Mouse (Mus musculus) midbrain, embryonic 14.5 days (tissue): ENCODE results near the gene Rab2b. TPM values are rescaled to one million over a fixed set of nuclear protein-coding genes. Genes with fewer than 3 reads are reported as not detected.

Experiments used
- polyA plus RNA-seq: library from polyadenylated mRNA; unstranded; fragments of >200 nt; fragmentation: Nextera tagmentation; extraction: Ambion mirVana; gene quantifications from 2 replicates; pipeline ENCODE4 v1.2.1, GENCODE M21; 2014

Rab2b gene
- polyA plus RNA-seq, 1 experiment from 2014 or later = 65.7 TPM

Other genes starting within 250 kb of the Rab2b start
- gene Olfr221, start 237.1 kb downstream of the Rab2b start, polyA plus RNA-seq = not detected in 2 replicates
- 473 and 549 TPM in 2 replicates for gene Hnrnpc, start 175.5 kb downstream of the Rab2b start, polyA plus RNA-seq
- 39.5 and 57.3 TPM in 2 replicates for gene Rpgrip1, start 168.8 kb downstream of the Rab2b start, polyA plus RNA-seq
- gene Supt16, start 82.1 kb downstream of the Rab2b start, polyA plus RNA-seq = 58.7 and 74.9 TPM in 2 replicates
- gene Chd8, start 21.8 kb downstream of the Rab2b start, polyA plus RNA-seq = 47.5 and 53.4 TPM in 2 replicates
- 52.6 and 56.1 TPM in 2 replicates for gene Tox4, start 399 bp downstream of the Rab2b start, polyA plus RNA-seq
- gene Mettl3, start 25.6 kb upstream of the Rab2b start, polyA plus RNA-seq = 39.8 and 42.8 TPM in 2 replicates
- 40.1 and 55.6 TPM in 2 replicates for gene Sall2, start 49.2 kb upstream of the Rab2b start, polyA plus RNA-seq
- gene Olfr1513, start 76.9 kb upstream of the Rab2b start, polyA plus RNA-seq = not detected in 2 replicates
- not detected in 2 replicates for gene Olfr1512, start 99.6 kb upstream of the Rab2b start, polyA plus RNA-seq
- gene Olfr1511, start 117.8 kb upstream of the Rab2b start, polyA plus RNA-seq = 0.15 TPM in 1 of 2 replicates, not detected in the other
- gene Olfr1510, start 134.8 kb upstream of the Rab2b start, polyA plus RNA-seq = not detected in 2 replicates
- not detected in 2 replicates for gene Olfr1509, start 163.4 kb upstream of the Rab2b start, polyA plus RNA-seq
- gene Olfr1508, start 187.9 kb upstream of the Rab2b start, polyA plus RNA-seq = not detected in 2 replicates
- gene Olfr1507, start 216.2 kb upstream of the Rab2b start, polyA plus RNA-seq = not detected in 2 replicates